Mouse (Mus musculus) liver, adult 2 months (tissue): ENCODE data around the gene Olfr113. TPM values are rescaled to one million over a fixed set of nuclear protein-coding genes. Genes with fewer than 3 reads are reported as not detected.

ENCODE experiments used
- DNase-seq: peaks from one replicate; pipeline ENCODE4 v3.0.0-alpha.2; 2011; ENCODE audit warnings: low read depth, low spot score; ENCODE audit errors: extremely low read depth
- H3K27ac ChIP-seq: fragments of 200-500 bp; replicated peaks from 2 replicates; pipeline ENCODE4 v1.5.1; 2012; ENCODE audit warnings: low read depth, mild to moderate bottlenecking, control low read depth, inconsistent platforms, low read length; ENCODE audit not compliant: insufficient read depth
- H3K27me3 ChIP-seq: fragments of 200-500 bp; 2 replicates; pipeline ENCODE4 v1.6.1; 2012; ENCODE audit warnings: mild to moderate bottlenecking, moderate library complexity, low read length, inconsistent platforms; ENCODE audit not compliant: control insufficient read depth, insufficient read depth
- H3K36me3 ChIP-seq: fragments of 200-500 bp; 2 replicates; pipeline ENCODE4 v1.6.1; 2012; ENCODE audit warnings: low read length, inconsistent platforms; ENCODE audit not compliant: control insufficient read depth, insufficient read depth
- H3K4me1 ChIP-seq: fragments of 200-500 bp; 2 replicates; pipeline ENCODE4 v1.6.1; 2011; ENCODE audit warnings: low read length; ENCODE audit not compliant: control insufficient read depth, insufficient read depth
- H3K4me3 ChIP-seq: fragments of 200-500 bp; 2 replicates; pipeline ENCODE4 v1.5.1; 2011; ENCODE audit warnings: low read depth, mild to moderate bottlenecking, control low read depth, low read length, moderate library complexity; ENCODE audit not compliant: insufficient read depth
- H3K79me2 ChIP-seq: fragments of 200-500 bp; 2 replicates; pipeline ENCODE4 v1.6.1; 2012; ENCODE audit warnings: inconsistent platforms, mild to moderate bottlenecking, low read length, moderate library complexity; ENCODE audit not compliant: control insufficient read depth, insufficient read depth
- H3K9ac ChIP-seq: fragments of 200-500 bp; 2 replicates; pipeline ENCODE4 v1.6.1; 2012; ENCODE audit warnings: low read depth, mild to moderate bottlenecking, control low read depth, inconsistent platforms, low read length
- CTCF ChIP-seq: fragments of 200-500 bp; IDR thresholded peaks from 2 replicates; pipeline ENCODE4 v1.5.1; 2011; ENCODE audit warnings: low read depth, low read length, control low read depth
- POLR2A ChIP-seq: fragments of 200-500 bp; IDR thresholded peaks from 2 replicates; pipeline ENCODE4 v1.6.1; 2011; ENCODE audit warnings: low read length, control low read depth; ENCODE audit not compliant: insufficient read depth; ENCODE audit errors: extremely low read depth
- WGBS: fragments of 180-500 bp; shearing (Covaris S2); methylation state at CpG from one replicate; pipeline ENCODE4 v1.1.7; 2018; 5-methylcytosine and 5-hydroxymethylcytosine counted together
- polyA plus RNA-seq: library from polyadenylated mRNA; depleted of rRNA; stranded (reverse); fragments of >200 nt; gene quantifications from 2 replicates; pipeline ENCODE4 v1.2.3, GENCODE M21; 2012; rRNA removed
- total RNA-seq: library from RNA; depleted of rRNA; stranded (reverse); fragments of >200 nt; gene quantifications from 2 replicates; pipeline ENCODE4 v1.2.3, GENCODE M21; 2014; rRNA removed

The Olfr113 gene
- total RNA-seq = not detected in 2 replicates
- polyA plus RNA-seq = not detected in 2 replicates

- no peak for DNase-seq
- Histone ChIP-seq H3K4me1 (no peaks in the 10 kb centered on the region), H3K4me3 (no peak within 1 kb of the TSS), H3K79me2 (no peaks in the 10 kb centered on the region), H3K36me3 (no peaks in the 10 kb centered on the region), H3K27me3 (no peaks in the 10 kb centered on the region), H3K27ac (no peak within 1 kb of the TSS), H3K9ac (no peak within 1 kb of the TSS)
- TF ChIP-seq POLR2A = no peak
- no peak for TF ChIP-seq CTCF
Observed at GRCm38 (mm10) chr17:37577563-37577962, at the start of gene Olfr113. Gene Olfr113 (minus strand): TSS chr17:37577663.

- Histone ChIP-seq H3K36me3 (no peaks in the 10 kb centered on the region), H3K79me2 (no peaks in the 10 kb centered on the region), H3K4me3 (no peak within 1 kb of the TSS), H3K4me1 (no peaks in the 10 kb centered on the region), H3K27ac (no peak within 1 kb of the TSS), H3K27me3 (no peaks in the 10 kb centered on the region), H3K9ac (no peak within 1 kb of the TSS)
- no peak for TF ChIP-seq POLR2A
- TF ChIP-seq CTCF = no peak
- WGBS = 74% methylated on average over 2 of the region's 2 CpGs
- no peak for DNase-seq
Observed at GRCm38 (mm10) chr17:37627009-37627408, 49.5 kb upstream of the Olfr113 start, which contains the start of the genes Olfr115 and Olfr116. Gene Olfr115 (minus strand): TSS chr17:37627109. Gene Olfr116 (minus strand): TSS chr17:37627199.

- H3K4me1 ChIP-seq = no peaks in the 10 kb centered on the region
- no peak for DNase-seq
- no peaks in the 10 kb centered on the region for H3K79me2 ChIP-seq
- no peak within 1 kb of the TSS for H3K4me3 ChIP-seq
- TF ChIP-seq CTCF = no peak
- TF ChIP-seq POLR2A = no peak
- no peak within 1 kb of the TSS for H3K9ac ChIP-seq
- no peaks in the 10 kb centered on the region for H3K36me3 ChIP-seq
- H3K27ac ChIP-seq = no peak within 1 kb of the TSS
- no peaks in the 10 kb centered on the region for H3K27me3 ChIP-seq
Observed at GRCm38 (mm10) chr17:37592643-37593042, 15.2 kb upstream of the Olfr113 start, which contains the start of gene Olfr114. Gene Olfr114 (minus strand): TSS chr17:37592743.

- no peak for TF ChIP-seq POLR2A
- TF ChIP-seq CTCF = no peak
- DNase-seq = no peak
- Histone ChIP-seq H3K36me3 (no peaks in the 10 kb centered on the region), H3K27ac (no peak within 1 kb of the TSS), H3K4me1 (no peaks in the 10 kb centered on the region), H3K9ac (no peak within 1 kb of the TSS), H3K79me2 (no peaks in the 10 kb centered on the region), H3K27me3 (no peaks in the 10 kb centered on the region), H3K4me3 (no peak within 1 kb of the TSS)
Observed at GRCm38 (mm10) chr17:37569351-37569750, 8.1 kb downstream of the Olfr113 start, which contains the start of gene Olfr112. Gene Olfr112 (minus strand): TSS chr17:37569451.

- H3K4me1 ChIP-seq = no peaks in the 10 kb centered on the region
- no peak overlapping the region for H3K27ac ChIP-seq
- no peak overlapping the region for H3K4me3 ChIP-seq
- H3K9ac ChIP-seq = no peak overlapping the region
- DNase-seq = peak; percentile 37
- H3K36me3 ChIP-seq = no peaks in the 10 kb centered on the region
- H3K79me2 ChIP-seq = no peaks in the 10 kb centered on the region
- no peaks in the 10 kb centered on the region for H3K27me3 ChIP-seq
- TF ChIP-seq CTCF = no peak
- TF ChIP-seq POLR2A = no peak
- WGBS = 38% methylated on average over 1 of the region's 1 CpGs
Observed at GRCm38 (mm10) chr17:37558913-37559615, 18.4 kb downstream of the Olfr113 start.

GRCm38 (mm10) chr17:37543800-37544435 lies 33.5 kb downstream of the Olfr113 start:
- Histone ChIP-seq H3K36me3 (no peaks in the 10 kb centered on the region), H3K79me2 (no peaks in the 10 kb centered on the region), H3K9ac (no peak overlapping the region), H3K27me3 (no peaks in the 10 kb centered on the region), H3K27ac (no peak overlapping the region), H3K4me3 (no peak overlapping the region), H3K4me1 (no peaks in the 10 kb centered on the region)
- 50% methylated on average over 3 of the region's 3 CpGs for WGBS
- TF ChIP-seq POLR2A (no peak), CTCF (no peak)
- DNase-seq = no peak
